Mouse (Mus musculus): ENCODE results near the gene Hs3st3b1. TPM values are rescaled to one million over a fixed set of nuclear protein-coding genes. Genes with fewer than 3 reads are reported as not detected.
A peak's percentile ranks its signal among the peaks of the same experiment; 100 is the strongest.

Hs3st3b1 gene
- total RNA-seq (2021): 1 to 10 TPM; 1.2 to 1.3 TPM

- intact Hi-C loops (cut with DNase I): loop anchor here (5.0 kb wide), 2 partner anchors 155 to 1045 kb away; partner anchors contain the start of gene Cox10
- peak; percentile 76 to 89 for DNase-seq (ENCODE audit: low spot score in 2 of 2)
These were observed at the start of gene Hs3st3b1 for GRCm38 (mm10) chr11:63922091-63922621. Hs3st3b1 (minus strand) TSS chr11:63922290.

GRCm38 (mm10) chr11:63971462-63971861 is 49.4 kb upstream of the Hs3st3b1 start:
- DNase-seq (ENCODE audit: low spot score in 2 of 2): no peak
- intact Hi-C loops (cut with DNase I): no loop called here

GRCm38 (mm10) chr11:63970818-63971217 is 48.7 kb upstream of the Hs3st3b1 start:
- intact Hi-C loops (cut with DNase I): no loop called here
- DNase-seq (ENCODE audit: low spot score in 2 of 2): no peak

- intact Hi-C loops (cut with DNase I): no loop called here
- peak in 1 of 2 experiments; percentile 21 for DNase-seq (ENCODE audit: low spot score in 2 of 2)
These were observed 47.3 kb upstream of the Hs3st3b1 start for GRCm38 (mm10) chr11:63969205-63969910.

- no peak for DNase-seq (ENCODE audit: low spot score in 2 of 2)
- intact Hi-C loops (cut with DNase I): no loop called here
These were observed 46.4 kb upstream of the Hs3st3b1 start for GRCm38 (mm10) chr11:63968388-63969035.

GRCm38 (mm10) chr11:63967641-63968387 is 45.7 kb upstream of the Hs3st3b1 start:
- intact Hi-C loops (cut with DNase I): no loop called here
- no peak for DNase-seq (ENCODE audit: low spot score in 2 of 2)

GRCm38 (mm10) chr11:63965437-63965836 is 43.3 kb upstream of the Hs3st3b1 start:
- peak in 1 of 2 experiments; percentile 6 for DNase-seq (ENCODE audit: low spot score in 2 of 2)
- intact Hi-C loops (cut with DNase I): no loop called here

GRCm38 (mm10) chr11:63957207-63957606 is 35.1 kb upstream of the Hs3st3b1 start:
- DNase-seq (ENCODE audit: low spot score in 2 of 2): no peak
- intact Hi-C loops (cut with DNase I): no loop called here

- no peak for DNase-seq (ENCODE audit: low spot score in 2 of 2)
- intact Hi-C loops (cut with DNase I): no loop called here
These were observed 34.7 kb upstream of the Hs3st3b1 start for GRCm38 (mm10) chr11:63956748-63957147.

- intact Hi-C loops (cut with DNase I): no loop called here
- no peak for DNase-seq (ENCODE audit: low spot score in 2 of 2)
These were observed 31.8 kb upstream of the Hs3st3b1 start for GRCm38 (mm10) chr11:63953887-63954286.

GRCm38 (mm10) chr11:63952743-63953191 is 30.7 kb upstream of the Hs3st3b1 start:
- intact Hi-C loops (cut with DNase I): no loop called here

GRCm38 (mm10) chr11:63951831-63952631 is 29.9 kb upstream of the Hs3st3b1 start:
- no peak for DNase-seq (ENCODE audit: low spot score in 2 of 2)
- intact Hi-C loops (cut with DNase I): no loop called here

More at GRCm38 (mm10) chr11:63952743-63953191, 30.7 kb upstream of the Hs3st3b1 start:
- DNase-seq (ENCODE audit: low spot score in 2 of 2): no peak

- intact Hi-C loops (cut with DNase I): no loop called here
- no peak for DNase-seq (ENCODE audit: low spot score in 2 of 2)
These were observed 26.3 kb upstream of the Hs3st3b1 start for GRCm38 (mm10) chr11:63948371-63948770.

- intact Hi-C loops (cut with DNase I): no loop called here
- DNase-seq (ENCODE audit: low spot score in 2 of 2): peak; percentile 43 to 70
These were observed 24.9 kb upstream of the Hs3st3b1 start for GRCm38 (mm10) chr11:63947024-63947423.

- no peak for DNase-seq (ENCODE audit: low spot score in 2 of 2)
- intact Hi-C loops (cut with DNase I): no loop called here
These were observed 21.9 kb upstream of the Hs3st3b1 start for GRCm38 (mm10) chr11:63943947-63944346.

- no peak for DNase-seq (ENCODE audit: low spot score in 2 of 2)
- intact Hi-C loops (cut with DNase I): no loop called here
These were observed 21.3 kb upstream of the Hs3st3b1 start for GRCm38 (mm10) chr11:63943268-63943890.

GRCm38 (mm10) chr11:63942177-63942576 is 20.1 kb upstream of the Hs3st3b1 start:
- no peak for DNase-seq (ENCODE audit: low spot score in 2 of 2)

GRCm38 (mm10) chr11:63936641-63937040 is 14.6 kb upstream of the Hs3st3b1 start:
- intact Hi-C loops (cut with DNase I): no loop called here
- DNase-seq (ENCODE audit: low spot score in 2 of 2): no peak

More at GRCm38 (mm10) chr11:63942177-63942576, 20.1 kb upstream of the Hs3st3b1 start:
- intact Hi-C loops (cut with DNase I): no loop called here

GRCm38 (mm10) chr11:63926901-63927300 is 4.8 kb upstream of the Hs3st3b1 start:
- intact Hi-C loops (cut with DNase I): no loop called here
- no peak for DNase-seq (ENCODE audit: low spot score in 2 of 2)
